Mouse (Mus musculus): Measurements from ENCODE around the gene Exoc3l4. TPM values are rescaled to one million over a fixed set of nuclear protein-coding genes. Genes with fewer than 3 reads are reported as not detected.

Exoc3l4 gene
- total and polyA plus RNA-seq, 2 experiments from 2014 or later, result 7.9 to 9.8 TPM

DNA sequence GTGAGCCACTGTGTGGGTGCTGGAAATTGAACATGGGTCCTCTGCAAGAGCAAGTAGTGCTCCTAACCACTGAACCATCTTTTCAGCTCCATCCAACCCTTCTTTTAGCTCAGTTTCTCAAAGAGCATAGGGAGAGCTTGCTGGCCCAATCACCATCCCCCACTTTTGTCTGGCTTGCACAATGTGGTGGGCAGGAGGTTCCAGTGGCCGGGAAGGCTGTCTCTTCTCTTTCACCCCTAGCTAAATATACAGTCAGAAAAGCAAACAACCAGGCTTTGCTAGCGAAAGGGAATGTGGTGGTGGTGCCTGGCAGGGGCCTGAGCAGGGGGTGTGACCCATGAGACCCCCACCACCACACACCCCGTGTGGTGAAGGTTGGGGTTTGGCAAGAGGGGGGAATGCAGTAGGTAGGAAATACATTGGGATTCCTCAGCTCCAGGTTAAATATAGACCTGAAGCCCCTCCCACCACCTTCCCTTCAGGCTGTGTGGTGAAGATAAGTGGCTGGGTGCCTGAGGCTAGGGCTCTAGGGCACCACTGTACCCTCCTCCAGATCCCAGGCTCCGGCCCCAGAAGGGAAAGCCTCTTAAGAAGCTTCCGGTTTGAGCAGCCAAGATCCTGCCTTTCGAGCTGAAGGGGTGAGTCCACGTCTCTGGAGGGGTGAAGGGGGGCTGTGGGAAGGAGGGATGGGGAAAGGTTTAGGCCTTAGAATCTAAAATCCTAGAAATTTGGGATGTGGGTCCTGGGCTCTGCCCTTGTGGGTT is 4.3 kb downstream of the Exoc3l4 start:
- TF ChIP-seq EP300 (IDR thresholded peaks at IDR 0.05; ENCODE audit: low read depth), result no peak
- Histone ChIP-seq H3K4me1 (ENCODE audit: control insufficient read depth, insufficient read depth) (peaks cover 29% of the 10 kb centered on the region), H3K4me3 (ENCODE audit: low read depth, low read length) (no peak overlapping the region), H3K27me3 (ENCODE audit: control insufficient read depth, insufficient read depth, low read length) (peaks cover 39% of the 10 kb centered on the region), H3K9ac (replicated peaks; ENCODE audit: low read depth, low read length) (no peak overlapping the region), H3K9me3 (replicated peaks; ENCODE audit: control insufficient read depth, low read length) (no peaks in the 10 kb centered on the region), H3K27ac (ENCODE audit: low read depth) (peak overlapping the region; percentile 28; the same call in 1 of the 2 replicates), H3K4me2 (ENCODE audit: low read depth, low read length) (peak overlapping the region; percentile 6; the same call in 1 of the 2 replicates), H3K36me3 (replicated peaks; ENCODE audit: control insufficient read depth, insufficient read depth, low read length) (no peaks in the 10 kb centered on the region)
- DNase-seq (ENCODE audit: low spot score), result peak; percentile 61
- 16% methylated on average over 7 of the region's 7 CpGs for WGBS
- ATAC-seq (ENCODE audit: insufficient read depth, low read depth), result peak; percentile 21; the same call in 1 of the 2 replicates

DNA sequence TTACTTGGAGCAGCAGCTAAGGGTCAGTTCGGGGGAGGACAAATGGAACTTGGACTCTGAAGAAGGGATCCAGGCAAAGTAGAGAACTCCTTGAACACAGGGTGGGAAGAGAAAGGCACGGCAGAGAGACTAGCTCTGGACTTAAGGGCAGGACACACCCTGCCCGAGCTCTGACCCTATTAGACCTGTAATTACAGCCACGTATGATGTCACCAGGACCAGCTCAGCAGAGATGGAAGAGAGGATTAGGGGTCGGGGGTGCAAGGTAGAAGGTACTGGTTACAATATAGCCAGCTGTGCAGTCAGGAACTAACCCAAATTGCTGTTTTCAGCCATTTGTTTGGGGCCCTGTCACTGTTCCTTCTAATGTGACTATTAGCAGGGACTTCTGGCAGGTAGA is 6.0 kb downstream of the Exoc3l4 start:
- H3K4me1 ChIP-seq (ENCODE audit: control insufficient read depth, insufficient read depth), result peaks cover 14% of the 10 kb centered on the region
- H3K9me3 ChIP-seq (replicated peaks; ENCODE audit: control insufficient read depth, low read length), result no peaks in the 10 kb centered on the region
- TF ChIP-seq EP300 (IDR thresholded peaks at IDR 0.05; ENCODE audit: low read depth), result no peak
- TF ChIP-seq CTCF (IDR thresholded peaks at IDR 0.05; ENCODE audit: low read depth), result no peak
- H3K9ac ChIP-seq (replicated peaks; ENCODE audit: low read depth, low read length), result no peak overlapping the region
- no peak for ATAC-seq (ENCODE audit: insufficient read depth, low read depth)
- DNase-seq (ENCODE audit: low spot score), result no peak
- H3K27me3 ChIP-seq (ENCODE audit: control insufficient read depth, insufficient read depth, low read length), result peaks cover 45% of the 10 kb centered on the region
- H3K27ac ChIP-seq (ENCODE audit: low read depth), result no peak overlapping the region
- H3K36me3 ChIP-seq (replicated peaks; ENCODE audit: control insufficient read depth, insufficient read depth, low read length), result no peaks in the 10 kb centered on the region
- H3K4me2 ChIP-seq (ENCODE audit: low read depth, low read length), result no peak overlapping the region
- WGBS, result 71% methylated on average over 5 of the region's 5 CpGs
- H3K4me3 ChIP-seq (ENCODE audit: low read depth, low read length), result no peak overlapping the region

- Histone ChIP-seq H3K27ac (ENCODE audit: low read depth) (no peak overlapping the region), H3K27me3 (ENCODE audit: control insufficient read depth, insufficient read depth, low read length) (peaks cover 53% of the 10 kb centered on the region), H3K36me3 (replicated peaks; ENCODE audit: control insufficient read depth, insufficient read depth, low read length) (no peaks in the 10 kb centered on the region), H3K9me3 (replicated peaks; ENCODE audit: control insufficient read depth, low read length) (no peaks in the 10 kb centered on the region), H3K4me2 (ENCODE audit: low read depth, low read length) (peak overlapping the region; percentile 32; the same call in 1 of the 2 replicates), H3K4me1 (ENCODE audit: control insufficient read depth, insufficient read depth) (peaks cover 19% of the 10 kb centered on the region), H3K9ac (replicated peaks; ENCODE audit: low read depth, low read length) (no peak overlapping the region), H3K4me3 (ENCODE audit: low read depth, low read length) (no peak overlapping the region)
- WGBS, result 25% methylated on average over 43 of the region's 43 CpGs
- ATAC-seq (ENCODE audit: insufficient read depth, low read depth) (no peak), DNase-seq (ENCODE audit: low spot score) (no peak)
- TF ChIP-seq CTCF (IDR thresholded peaks at IDR 0.05; ENCODE audit: low read depth), result no peak
- TF ChIP-seq EP300 (IDR thresholded peaks at IDR 0.05; ENCODE audit: low read depth), result no peak
These were observed 6.8 kb downstream of the Exoc3l4 start for GRCm38 (mm10) chr12:111423570-111424129.

GRCm38 (mm10) chr12:111424547-111424946 is 7.7 kb downstream of the Exoc3l4 start:
- no peak overlapping the region for H3K4me2 ChIP-seq (ENCODE audit: low read depth, low read length)
- WGBS, result 49% methylated on average over 9 of the region's 9 CpGs
- peaks cover 25% of the 10 kb centered on the region for H3K4me1 ChIP-seq (ENCODE audit: control insufficient read depth, insufficient read depth)
- DNase-seq (ENCODE audit: low spot score) (no peak), ATAC-seq (ENCODE audit: insufficient read depth, low read depth) (no peak)
- no peak overlapping the region for H3K27ac ChIP-seq (ENCODE audit: low read depth)
- no peak overlapping the region for H3K4me3 ChIP-seq (ENCODE audit: low read depth, low read length)
- no peak overlapping the region for H3K9ac ChIP-seq (replicated peaks; ENCODE audit: low read depth, low read length)
- H3K36me3 ChIP-seq (replicated peaks; ENCODE audit: control insufficient read depth, insufficient read depth, low read length), result no peaks in the 10 kb centered on the region
- TF ChIP-seq EP300 (IDR thresholded peaks at IDR 0.05; ENCODE audit: low read depth) (no peak), CTCF (IDR thresholded peaks at IDR 0.05; ENCODE audit: low read depth) (no peak)
- H3K9me3 ChIP-seq (replicated peaks; ENCODE audit: control insufficient read depth, low read length), result no peaks in the 10 kb centered on the region
- peaks cover 57% of the 10 kb centered on the region for H3K27me3 ChIP-seq (ENCODE audit: control insufficient read depth, insufficient read depth, low read length)

- H3K9me3 ChIP-seq (replicated peaks; ENCODE audit: control insufficient read depth, low read length), result no peaks in the 10 kb centered on the region
- no peak overlapping the region for H3K4me3 ChIP-seq (ENCODE audit: low read depth, low read length)
- ATAC-seq (ENCODE audit: insufficient read depth, low read depth) (0 out of 2 replicates have a peak, but pooled peaks have one; percentile 22), DNase-seq (ENCODE audit: low spot score) (peak; percentile 69)
- peaks cover 31% of the 10 kb centered on the region for H3K4me1 ChIP-seq (ENCODE audit: control insufficient read depth, insufficient read depth)
- no peak overlapping the region for H3K9ac ChIP-seq (replicated peaks; ENCODE audit: low read depth, low read length)
- H3K27me3 ChIP-seq (ENCODE audit: control insufficient read depth, insufficient read depth, low read length), result peaks cover 60% of the 10 kb centered on the region
- H3K4me2 ChIP-seq (ENCODE audit: low read depth, low read length), result no peak overlapping the region
- H3K27ac ChIP-seq (ENCODE audit: low read depth), result no peak overlapping the region
- 3% methylated on average over 15 of the region's 15 CpGs for WGBS
- no peaks in the 10 kb centered on the region for H3K36me3 ChIP-seq (replicated peaks; ENCODE audit: control insufficient read depth, insufficient read depth, low read length)
- TF ChIP-seq CTCF (IDR thresholded peaks at IDR 0.05; ENCODE audit: low read depth) (peak; percentile 81), EP300 (IDR thresholded peaks at IDR 0.05; ENCODE audit: low read depth) (no peak)
These were observed 8.4 kb downstream of the Exoc3l4 start for GRCm38 (mm10) chr12:111425258-111425657.

All from heart, postnatal 0 days (tissue).